Mouse (Mus musculus) midbrain, embryonic 14.5 days (tissue): ENCODE measurements around the gene Btbd18. TPM values are rescaled to one million over a fixed set of nuclear protein-coding genes. Genes with fewer than 3 reads are reported as not detected.

Source experiments
- ATAC-seq: fragments of 200-750 bp; cut with Nextera tagmentation; 2 replicates; pipeline ENCODE4 v1.8.0; 2017; ENCODE audit warnings: moderate number of reproducible peaks, moderate library complexity; ENCODE audit not compliant: low FRiP score, low TSS enrichment
- DNase-seq: peaks from one replicate; pipeline ENCODE4 v3.0.0-alpha.2; 2015
- H3K27ac ChIP-seq: fragments of 300-500 bp; sonication (generic); replicated peaks from 2 replicates; pipeline ENCODE4 v1.5.1; 2014; ENCODE audit warnings: mild to moderate bottlenecking, low read depth, low read length, moderate library complexity
- H3K27me3 ChIP-seq: fragments of 300-500 bp; sonication (generic); 2 replicates; pipeline ENCODE4 v1.6.1; 2014; ENCODE audit warnings: low read length, control low read depth, mixed read lengths; ENCODE audit not compliant: control insufficient read depth, insufficient read depth
- H3K36me3 ChIP-seq: fragments of 300-500 bp; sonication (generic); 2 replicates; pipeline ENCODE4 v1.6.1; 2014; ENCODE audit warnings: low read length, control low read depth; ENCODE audit not compliant: control insufficient read depth, insufficient read depth
- H3K4me1 ChIP-seq: fragments of 300-500 bp; sonication (generic); 2 replicates; pipeline ENCODE4 v1.6.1; 2014; ENCODE audit warnings: mild to moderate bottlenecking, antibody characterized with exemption, low read length, control low read depth; ENCODE audit not compliant: control insufficient read depth, insufficient read depth
- H3K4me2 ChIP-seq: fragments of 300-500 bp; sonication (generic); 2 replicates; pipeline ENCODE4 v1.6.1; 2014; ENCODE audit warnings: mild to moderate bottlenecking, low read length, moderate library complexity
- H3K4me3 ChIP-seq: fragments of 300-500 bp; sonication (generic); replicated peaks from 2 replicates; pipeline ENCODE4 v1.5.1; 2014; ENCODE audit warnings: low read depth, low read length
- H3K9ac ChIP-seq: fragments of 300-500 bp; sonication (generic); replicated peaks from 2 replicates; pipeline ENCODE4 v1.6.1; 2014; ENCODE audit warnings: mild to moderate bottlenecking, low read length, moderate library complexity
- H3K9me3 ChIP-seq: fragments of 300-500 bp; sonication (generic); 2 replicates; pipeline ENCODE4 v1.6.1; 2016; ENCODE audit warnings: low read length, control low read depth, mixed read lengths; ENCODE audit not compliant: control insufficient read depth
- WGBS: fragments of 180-500 bp; shearing (Covaris S2); extraction: QIAGEN DNeasy Blood & Tissue Kit; methylation state at CpG from one replicate; pipeline ENCODE4 v1.1.7; 2014; 5-methylcytosine and 5-hydroxymethylcytosine counted together
- polyA plus RNA-seq: library from polyadenylated mRNA; unstranded; fragments of >200 nt; fragmentation: Nextera tagmentation; extraction: Ambion mirVana; gene quantifications from 2 replicates; pipeline ENCODE4 v1.2.1, GENCODE M21; 2014

Gene Btbd18
- 0.37 and 0.53 TPM in 2 replicates for polyA plus RNA-seq

DNA sequence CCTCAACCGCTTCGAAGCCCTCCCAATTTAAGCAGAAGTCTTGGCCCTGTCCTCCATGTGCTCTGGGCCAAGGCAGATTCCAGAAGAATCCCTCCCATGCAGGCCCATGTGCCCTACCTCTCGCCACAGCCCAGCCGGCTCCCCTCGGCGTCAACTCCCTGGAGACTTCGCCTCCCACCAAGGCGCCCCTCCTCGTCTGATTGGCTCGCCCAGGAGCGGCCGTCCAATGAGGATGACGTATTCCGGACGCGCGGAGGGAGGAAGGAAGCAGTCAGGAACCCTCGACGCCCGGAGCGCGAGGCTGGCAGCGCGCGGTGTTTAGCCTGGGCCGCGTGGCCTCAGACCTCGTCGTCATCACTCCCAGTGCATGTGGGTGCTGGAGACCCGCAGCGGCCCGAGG, at the start of gene Btbd18:
Btbd18 (plus strand) TSS at position 274 of the 400 bp plus-strand sequence.
- Histone ChIP-seq H3K4me3 (no peak within 1 kb of the TSS), H3K36me3 (no peaks in the 10 kb centered on the region), H3K27me3 (no peaks in the 10 kb centered on the region), H3K4me2 (no peak within 1 kb of the TSS), H3K9me3 (no peaks in the 10 kb centered on the region), H3K27ac (no peak within 1 kb of the TSS), H3K4me1 (no peaks in the 10 kb centered on the region), H3K9ac (no peak within 1 kb of the TSS)
- no peak for DNase-seq
- WGBS, result 93% methylated on average over 32 of the region's 32 CpGs
- ATAC-seq, result no peak

DNA sequence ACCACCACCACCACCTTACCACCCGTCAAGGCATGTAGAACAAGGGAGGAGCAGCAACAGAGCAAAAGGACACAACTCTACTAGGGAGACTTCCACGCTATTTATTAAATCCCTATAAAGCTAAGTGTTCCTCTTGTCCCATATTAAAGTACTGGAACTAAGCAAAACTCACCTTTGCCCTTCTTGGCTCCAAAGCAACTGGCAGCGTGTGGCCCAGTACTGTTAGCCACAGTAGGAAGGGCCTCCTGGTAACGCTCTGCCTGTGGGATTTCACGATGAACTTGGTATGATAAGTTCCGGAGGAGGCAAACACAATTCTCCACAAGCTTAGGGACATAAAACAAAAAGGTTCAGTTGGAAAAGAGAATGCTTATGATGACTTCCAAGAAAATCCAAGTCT, 46.1 kb upstream of the Btbd18 start:
- no peak overlapping the region for H3K27ac ChIP-seq
- no peaks in the 10 kb centered on the region for H3K27me3 ChIP-seq
- no peak overlapping the region for H3K4me3 ChIP-seq
- no peaks in the 10 kb centered on the region for H3K9me3 ChIP-seq
- 97% methylated on average over 6 of the region's 6 CpGs for WGBS
- H3K9ac ChIP-seq, result no peak overlapping the region
- H3K4me2 ChIP-seq, result no peak overlapping the region
- DNase-seq (no peak), ATAC-seq (no peak)
- H3K36me3 ChIP-seq, result peaks cover 99% of the 10 kb centered on the region
- no peaks in the 10 kb centered on the region for H3K4me1 ChIP-seq

DNA sequence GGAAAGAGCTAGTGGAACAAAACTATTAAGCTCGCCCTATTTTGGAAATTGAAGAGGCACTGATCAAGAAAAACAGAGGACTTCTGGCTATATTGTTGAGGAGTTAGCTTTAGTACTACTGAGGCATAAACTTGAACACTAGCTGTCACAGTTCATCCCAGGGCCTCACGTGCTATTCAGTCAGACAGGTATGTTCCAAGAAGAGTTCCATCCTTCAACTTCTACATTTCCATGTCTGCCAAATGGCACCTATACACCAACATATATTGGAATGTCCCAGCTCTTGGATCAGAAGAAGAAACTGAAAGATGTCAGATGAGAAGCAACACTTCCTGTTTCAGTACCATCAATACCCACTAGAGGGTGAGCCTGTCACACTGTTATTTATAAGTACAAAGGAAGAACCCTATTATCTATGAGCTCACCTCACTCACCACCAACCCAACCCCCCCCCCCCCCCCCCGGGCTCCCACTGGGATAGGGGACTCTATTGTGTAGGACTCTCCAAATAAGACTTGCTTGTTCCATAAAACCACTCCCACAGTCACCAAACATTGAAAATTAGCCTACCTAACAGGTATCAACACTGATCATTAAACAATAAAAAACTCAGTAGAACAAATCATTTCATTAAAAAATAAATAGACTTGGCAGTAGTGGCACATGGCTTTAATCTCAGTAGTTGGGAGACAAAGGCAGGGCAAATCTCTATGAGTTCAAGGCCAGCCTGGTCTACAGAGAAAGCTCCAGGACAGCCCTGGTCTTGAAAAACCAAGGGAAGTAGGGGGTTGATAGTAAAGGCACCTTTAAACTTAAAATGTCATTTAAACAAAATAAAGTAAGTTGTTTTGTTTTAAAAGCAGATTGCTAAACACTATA, 41.0 kb upstream of the Btbd18 start:
- H3K4me1 ChIP-seq, result no peaks in the 10 kb centered on the region
- H3K27ac ChIP-seq, result no peak overlapping the region
- peak; percentile 81 for DNase-seq
- H3K9ac ChIP-seq, result no peak overlapping the region
- peak; percentile 83 for ATAC-seq
- H3K9me3 ChIP-seq, result no peaks in the 10 kb centered on the region
- WGBS, result 74% methylated on average over 3 of the region's 3 CpGs
- no peaks in the 10 kb centered on the region for H3K27me3 ChIP-seq
- H3K4me3 ChIP-seq, result no peak overlapping the region
- H3K4me2 ChIP-seq, result no peak overlapping the region
- H3K36me3 ChIP-seq, result peaks cover 84% of the 10 kb centered on the region

DNA sequence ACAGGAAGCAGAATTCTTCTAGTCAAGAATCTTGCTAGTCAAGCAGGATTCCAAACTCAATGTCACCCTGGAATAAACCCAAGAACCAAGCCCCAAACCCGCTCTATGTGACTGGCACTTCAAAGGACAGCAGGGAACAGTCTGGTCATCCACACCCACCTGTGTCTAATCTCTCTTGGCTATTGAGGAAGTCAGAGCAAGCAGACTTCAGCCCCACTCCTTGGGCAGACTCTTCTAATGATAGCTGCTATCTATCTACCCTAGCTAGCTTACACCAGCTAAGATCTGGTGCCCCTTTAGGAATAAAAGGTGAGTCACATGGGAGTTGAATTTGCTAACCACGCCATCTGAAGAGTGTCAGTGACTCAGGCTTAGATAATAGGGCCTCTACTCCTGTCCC, 40.0 kb upstream of the Btbd18 start:
- ATAC-seq (no peak), DNase-seq (no peak)
- no peak overlapping the region for H3K4me2 ChIP-seq
- 94% methylated on average over 2 of the region's 2 CpGs for WGBS
- no peaks in the 10 kb centered on the region for H3K4me1 ChIP-seq
- no peaks in the 10 kb centered on the region for H3K9me3 ChIP-seq
- H3K27ac ChIP-seq, result no peak overlapping the region
- peaks cover 79% of the 10 kb centered on the region for H3K36me3 ChIP-seq
- no peak overlapping the region for H3K4me3 ChIP-seq
- no peaks in the 10 kb centered on the region for H3K27me3 ChIP-seq
- no peak overlapping the region for H3K9ac ChIP-seq

DNA sequence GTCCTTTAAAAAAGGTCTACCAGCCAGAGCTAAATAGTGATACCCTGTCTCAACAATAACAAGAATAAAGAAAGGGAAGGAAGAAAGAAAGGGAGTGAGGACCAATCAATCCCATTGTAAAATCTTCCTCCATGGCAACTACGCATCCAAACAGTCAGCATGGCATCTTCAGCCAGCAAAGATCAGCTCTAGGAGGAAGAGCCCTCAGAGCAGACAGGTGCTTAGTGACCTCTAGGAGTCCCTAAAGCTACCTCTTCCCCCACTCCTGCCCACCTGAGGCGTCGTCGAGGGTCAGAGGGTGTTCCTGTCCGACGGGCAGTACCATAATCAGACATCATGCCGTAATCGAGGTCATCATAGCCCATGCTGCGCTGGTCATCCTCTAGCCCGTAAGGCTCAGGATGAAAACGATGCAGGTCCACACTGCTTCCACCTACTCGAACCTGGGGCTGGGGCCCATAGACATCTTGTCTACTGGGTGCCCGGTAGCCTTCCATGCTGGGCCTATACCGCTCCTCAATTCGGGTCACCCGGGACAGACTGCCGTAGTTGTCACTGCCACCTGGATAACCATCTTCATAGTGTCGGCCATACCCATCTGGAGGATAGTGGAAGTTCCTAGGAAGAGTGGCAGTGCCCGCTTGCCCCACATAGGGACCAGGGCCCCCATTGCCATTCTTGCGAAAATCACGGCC, 39.1 kb upstream of the Btbd18 start:
- Histone ChIP-seq H3K4me3 (no peak overlapping the region), H3K27me3 (no peaks in the 10 kb centered on the region), H3K9me3 (no peaks in the 10 kb centered on the region), H3K4me2 (no peak overlapping the region), H3K27ac (no peak overlapping the region), H3K4me1 (no peaks in the 10 kb centered on the region), H3K36me3 (peaks cover 76% of the 10 kb centered on the region), H3K9ac (no peak overlapping the region)
- ATAC-seq (no peak), DNase-seq (no peak)
- 97% methylated on average over 21 of the region's 21 CpGs for WGBS

DNA sequence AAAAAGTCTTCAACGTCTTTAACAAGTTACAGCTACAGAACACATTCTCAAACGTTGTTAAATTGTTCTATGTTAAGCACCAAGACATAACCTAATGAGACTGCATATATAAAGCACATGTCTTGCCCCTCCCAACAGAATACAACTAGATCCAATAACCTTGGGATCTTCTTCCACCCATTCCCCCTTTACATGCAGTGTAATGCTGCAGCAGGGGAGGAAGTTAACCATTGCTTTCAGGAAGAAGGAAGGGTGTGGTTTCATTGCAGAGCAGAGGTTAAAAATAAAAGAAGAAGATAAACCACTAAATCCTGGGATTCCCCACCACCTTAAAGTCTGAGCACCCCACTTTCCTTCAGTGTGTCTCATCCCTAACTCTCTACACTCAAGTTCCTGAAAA, 36.2 kb upstream of the Btbd18 start:
- Histone ChIP-seq H3K9me3 (no peaks in the 10 kb centered on the region), H3K9ac (no peak overlapping the region), H3K4me1 (no peaks in the 10 kb centered on the region), H3K27me3 (no peaks in the 10 kb centered on the region), H3K4me3 (no peak overlapping the region), H3K36me3 (peaks cover 48% of the 10 kb centered on the region), H3K27ac (no peak overlapping the region), H3K4me2 (no peak overlapping the region)
- 87% methylated on average over 2 of the region's 2 CpGs for WGBS
- DNase-seq (no peak), ATAC-seq (no peak)

DNA sequence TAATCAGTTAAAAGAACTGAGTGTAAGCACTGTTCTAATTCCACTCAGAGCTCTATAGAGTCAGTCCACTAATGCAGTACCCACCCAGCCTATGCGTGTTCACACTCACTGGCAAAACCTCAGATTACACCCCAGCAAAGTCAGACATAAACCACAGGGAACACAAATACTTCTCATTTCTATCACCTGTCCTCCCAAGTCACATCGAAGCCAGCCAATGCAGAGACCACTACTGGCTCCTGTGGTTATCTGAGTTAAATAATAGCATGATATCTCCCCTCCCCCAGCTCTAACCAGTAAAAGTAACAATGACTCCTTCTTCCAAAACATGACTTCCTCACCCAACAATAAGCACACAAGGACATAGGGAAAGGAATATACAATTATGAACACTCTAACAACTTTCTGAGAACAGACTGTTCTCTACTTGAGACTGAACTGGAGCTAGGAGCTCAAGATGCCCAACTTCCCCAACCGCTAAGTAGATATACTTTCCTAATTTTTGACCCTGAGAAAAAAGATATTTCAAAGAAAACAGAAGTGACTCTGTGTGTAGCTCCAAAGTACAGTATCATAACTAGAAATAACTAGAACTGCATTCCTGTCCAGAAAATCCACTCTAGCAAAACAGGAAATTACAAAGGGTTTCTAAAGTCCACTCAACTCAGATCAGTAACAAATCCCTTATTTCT, 35.3 kb upstream of the Btbd18 start:
- H3K4me2 ChIP-seq, result no peak overlapping the region
- 94% methylated on average over 3 of the region's 3 CpGs for WGBS
- ATAC-seq (no peak), DNase-seq (no peak)
- no peaks in the 10 kb centered on the region for H3K27me3 ChIP-seq
- no peaks in the 10 kb centered on the region for H3K4me1 ChIP-seq
- H3K4me3 ChIP-seq, result no peak overlapping the region
- H3K9ac ChIP-seq, result no peak overlapping the region
- no peak overlapping the region for H3K27ac ChIP-seq
- H3K9me3 ChIP-seq, result no peaks in the 10 kb centered on the region
- H3K36me3 ChIP-seq, result peaks cover 46% of the 10 kb centered on the region

DNA sequence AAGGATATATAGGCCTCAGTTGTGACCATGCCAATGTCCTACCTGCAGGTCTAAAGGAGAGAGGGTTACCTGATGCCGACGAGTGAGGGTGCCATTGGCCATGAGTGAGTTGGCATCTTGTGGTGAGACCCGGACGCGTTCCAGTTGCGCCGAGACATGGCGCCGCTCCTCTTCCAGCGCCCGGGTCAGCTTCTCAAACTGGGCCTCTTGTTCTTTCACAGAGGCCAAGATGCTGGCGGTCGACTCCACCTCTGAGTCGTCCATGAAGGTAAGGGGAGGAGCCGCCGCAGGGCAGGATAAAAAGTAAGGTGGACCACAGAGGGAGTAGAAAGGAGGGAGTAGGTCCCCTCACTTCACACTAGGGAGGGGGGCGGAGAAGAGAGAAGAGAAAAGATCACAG, 34.7 kb upstream of the Btbd18 start:
- Histone ChIP-seq H3K4me2 (no peak overlapping the region), H3K27ac (no peak overlapping the region), H3K36me3 (peaks cover 40% of the 10 kb centered on the region), H3K9me3 (no peaks in the 10 kb centered on the region), H3K27me3 (no peaks in the 10 kb centered on the region), H3K4me3 (no peak overlapping the region), H3K4me1 (no peaks in the 10 kb centered on the region), H3K9ac (no peak overlapping the region)
- DNase-seq (no peak), ATAC-seq (no peak)
- WGBS, result 96% methylated on average over 17 of the region's 17 CpGs
